Mouse (Mus musculus) neural tube, embryonic 15.5 days (tissue): ENCODE data around the gene Lrrc4. TPM values are rescaled to one million over a fixed set of nuclear protein-coding genes. Genes with fewer than 3 reads are reported as not detected.
A peak's percentile ranks its signal among the peaks of the same experiment; 100 is the strongest.

Experiments
- ATAC-seq: fragments of 200-750 bp; cut with Nextera tagmentation; 2 replicates; pipeline ENCODE4 v1.8.0; 2017; ENCODE audit warnings: mild to moderate bottlenecking, moderate TSS enrichment, moderate library complexity; ENCODE audit not compliant: low FRiP score
- H3K27ac ChIP-seq: fragments of 300-500 bp; sonication (generic); replicated peaks from 2 replicates; pipeline ENCODE4 v1.5.1; 2015; ENCODE audit warnings: mild to moderate bottlenecking, inconsistent platforms
- H3K27me3 ChIP-seq: fragments of 300-500 bp; sonication (generic); replicated peaks from 2 replicates; pipeline ENCODE4 v1.6.1; 2015; ENCODE audit warnings: inconsistent platforms
- H3K36me3 ChIP-seq: fragments of 300-500 bp; sonication (generic); 2 replicates; pipeline ENCODE4 v1.6.1; 2015; ENCODE audit warnings: inconsistent platforms
- H3K4me1 ChIP-seq: fragments of 300-500 bp; sonication (generic); 2 replicates; pipeline ENCODE4 v1.6.1; 2015; ENCODE audit warnings: inconsistent platforms
- H3K4me2 ChIP-seq: fragments of 300-500 bp; sonication (generic); 2 replicates; pipeline ENCODE4 v1.6.1; 2015; ENCODE audit warnings: inconsistent platforms, mild to moderate bottlenecking, moderate library complexity
- H3K4me3 ChIP-seq: fragments of 300-500 bp; sonication (generic); replicated peaks from 2 replicates; pipeline ENCODE4 v1.5.1; 2015; ENCODE audit warnings: mild to moderate bottlenecking, inconsistent platforms
- H3K9ac ChIP-seq: fragments of 300-500 bp; sonication (generic); replicated peaks from 2 replicates; pipeline ENCODE4 v1.6.1; 2015; ENCODE audit warnings: mild to moderate bottlenecking, inconsistent platforms
- H3K9me3 ChIP-seq: fragments of 300-500 bp; sonication (generic); replicated peaks from 2 replicates; pipeline ENCODE4 v1.6.1; 2016; ENCODE audit warnings: inconsistent platforms
- WGBS: fragments of 180-500 bp; shearing (Covaris S2); methylation state at CpG from one replicate; pipeline ENCODE4 v1.1.7; 2015; ENCODE audit warnings: mixed read lengths; 5-methylcytosine and 5-hydroxymethylcytosine counted together
- polyA plus RNA-seq: library from polyadenylated mRNA; unstranded; fragments of >200 nt; fragmentation: Nextera tagmentation; extraction: Ambion mirVana; gene quantifications from 2 replicates; pipeline ENCODE4 v1.2.1, GENCODE M21; 2015

The Lrrc4 gene
- polyA plus RNA-seq, 1 experiment from 2014 or later = 8.5 TPM

DNA sequence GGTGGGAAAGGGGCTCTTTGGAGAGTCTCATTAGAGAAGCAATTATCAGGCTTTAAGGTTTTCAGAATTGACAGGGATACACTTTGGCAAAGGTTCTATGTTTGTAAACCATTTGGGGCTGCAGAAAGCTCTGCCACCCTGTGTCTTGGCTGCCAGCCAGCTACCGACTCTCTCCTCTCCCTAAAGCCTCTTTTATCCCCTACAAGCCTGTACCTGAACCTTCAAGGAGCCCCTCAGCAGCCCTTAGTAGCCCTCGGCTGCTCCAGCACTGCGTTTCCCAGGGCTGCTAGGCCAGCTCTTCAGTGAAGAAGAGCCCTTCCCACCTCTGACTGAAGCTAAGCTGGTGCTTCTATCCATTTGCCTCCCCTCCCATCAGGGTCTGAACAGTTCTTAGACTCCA lies 21.6 kb upstream of the Lrrc4 start:
- Histone ChIP-seq H3K9me3 (no peaks in the 10 kb centered on the region), H3K4me1 (peaks cover 72% of the 10 kb centered on the region), H3K9ac (no peak overlapping the region), H3K4me3 (no peak overlapping the region), H3K36me3 (no peaks in the 10 kb centered on the region), H3K27me3 (no peaks in the 10 kb centered on the region), H3K4me2 (no peak overlapping the region), H3K27ac (peak overlapping the region; percentile 69; the same call in 1 of the 2 replicates)
- no peak for ATAC-seq
- WGBS = 18% methylated on average over 3 of the region's 3 CpGs

DNA sequence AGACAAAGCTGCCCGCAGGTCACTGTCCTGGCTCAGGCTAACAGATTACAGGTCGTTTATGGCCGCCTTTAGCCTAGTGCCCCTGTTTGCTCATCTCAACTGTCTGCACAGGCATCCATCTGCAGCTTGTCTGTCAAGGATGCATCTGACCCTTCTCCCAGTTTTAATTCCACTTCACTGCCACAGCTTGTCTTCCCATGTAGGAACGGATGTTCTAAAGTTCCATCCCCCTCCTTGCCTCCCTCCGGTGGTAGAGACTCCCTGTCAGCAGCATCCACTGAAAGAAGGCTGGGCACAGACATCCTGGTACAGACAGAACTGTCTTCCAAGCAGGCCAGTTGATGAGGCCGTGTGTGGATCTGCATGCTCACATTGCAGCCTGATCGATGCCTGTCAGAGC lies 20.8 kb upstream of the Lrrc4 start:
- Histone ChIP-seq H3K36me3 (no peaks in the 10 kb centered on the region), H3K9ac (no peak overlapping the region), H3K4me3 (no peak overlapping the region), H3K27me3 (no peaks in the 10 kb centered on the region), H3K4me2 (no peak overlapping the region), H3K27ac (no peak overlapping the region), H3K4me1 (peaks cover 76% of the 10 kb centered on the region), H3K9me3 (no peaks in the 10 kb centered on the region)
- no peak for ATAC-seq
- WGBS = 42% methylated on average over 7 of the region's 7 CpGs

DNA sequence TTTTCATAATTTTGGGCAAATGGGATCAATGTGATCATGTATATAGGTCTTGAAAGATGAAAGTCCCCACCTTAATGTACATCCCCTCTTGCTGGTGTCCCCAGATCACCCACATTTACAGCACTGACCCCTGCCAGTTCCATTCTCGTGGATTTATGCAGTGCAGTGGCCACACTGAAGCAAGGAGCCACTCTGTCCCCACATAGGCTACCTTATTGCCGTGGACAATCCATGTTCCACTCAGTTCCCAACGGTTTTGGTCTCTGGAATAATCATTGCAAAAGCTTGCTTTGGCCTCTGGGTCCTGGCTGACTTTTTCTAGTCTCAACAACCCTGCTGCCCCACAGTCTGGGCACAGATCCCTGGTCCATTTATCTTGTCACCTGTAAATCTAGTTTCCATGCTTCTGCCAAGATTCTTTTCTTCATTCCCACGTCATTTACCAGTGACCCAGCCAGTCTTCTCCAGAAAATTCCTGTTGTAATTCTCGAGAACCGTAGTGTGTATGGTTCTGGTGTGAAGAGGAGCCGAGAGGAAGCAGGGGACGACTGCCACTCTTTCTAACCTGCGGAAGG lies 18.9 kb upstream of the Lrrc4 start:
- WGBS = 77% methylated on average over 9 of the region's 9 CpGs
- Histone ChIP-seq H3K4me3 (no peak overlapping the region), H3K4me1 (peaks cover 69% of the 10 kb centered on the region), H3K4me2 (no peak overlapping the region), H3K27me3 (no peaks in the 10 kb centered on the region), H3K9ac (no peak overlapping the region), H3K36me3 (no peaks in the 10 kb centered on the region), H3K27ac (no peak overlapping the region), H3K9me3 (no peaks in the 10 kb centered on the region)
- ATAC-seq = no peak

DNA sequence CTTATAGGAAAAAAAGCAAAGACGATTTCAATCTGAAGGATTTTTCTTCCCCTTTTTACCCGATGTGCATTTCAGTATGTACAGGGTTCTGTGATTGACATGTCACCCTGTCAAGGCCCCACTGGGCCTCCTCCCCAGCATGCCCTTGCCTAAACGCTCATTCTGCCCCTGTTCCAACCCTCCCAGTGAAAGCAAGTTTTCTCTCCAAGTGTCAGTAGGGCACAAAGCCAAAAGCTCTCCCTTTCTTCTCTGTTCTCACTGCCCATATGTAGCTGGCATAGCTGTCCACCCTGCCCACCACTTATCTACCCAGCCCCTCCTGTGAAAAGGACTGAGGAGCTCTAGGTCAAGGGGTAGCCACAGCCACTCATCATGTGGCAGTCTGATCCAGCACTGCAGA lies 17.8 kb upstream of the Lrrc4 start:
- no peak overlapping the region for H3K9ac ChIP-seq
- WGBS = 54% methylated on average over 3 of the region's 3 CpGs
- peaks cover 59% of the 10 kb centered on the region for H3K4me1 ChIP-seq
- no peak overlapping the region for H3K4me3 ChIP-seq
- H3K27ac ChIP-seq = peak overlapping the region; percentile 30
- no peaks in the 10 kb centered on the region for H3K27me3 ChIP-seq
- no peaks in the 10 kb centered on the region for H3K36me3 ChIP-seq
- H3K9me3 ChIP-seq = no peaks in the 10 kb centered on the region
- no peak overlapping the region for H3K4me2 ChIP-seq
- 0 out of 2 replicates have a peak, but pooled peaks have one; percentile 14 for ATAC-seq

DNA sequence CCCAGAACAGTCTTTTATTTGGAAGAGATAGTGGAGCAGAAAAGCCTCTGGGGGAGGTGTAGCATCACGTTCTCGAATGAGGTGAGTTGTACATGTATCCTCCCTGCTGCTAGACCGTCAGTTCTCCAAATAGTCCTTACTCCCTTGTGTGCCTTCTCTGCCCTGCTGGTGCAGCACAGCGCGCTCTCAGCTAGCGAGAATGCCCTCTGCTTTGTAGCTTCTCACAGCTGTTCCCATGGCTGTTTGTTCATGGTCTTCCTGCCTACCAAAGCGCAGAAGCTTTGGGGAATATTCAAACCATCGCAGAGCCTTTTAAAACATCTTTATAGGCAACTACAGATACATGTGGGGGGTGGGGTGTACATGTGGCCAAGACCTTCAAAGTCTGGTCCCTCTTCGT lies 17.3 kb upstream of the Lrrc4 start:
- Histone ChIP-seq H3K36me3 (no peaks in the 10 kb centered on the region), H3K4me1 (peaks cover 55% of the 10 kb centered on the region), H3K4me2 (no peak overlapping the region), H3K4me3 (no peak overlapping the region), H3K9ac (no peak overlapping the region), H3K27ac (peak overlapping the region; percentile 30), H3K27me3 (no peaks in the 10 kb centered on the region), H3K9me3 (no peaks in the 10 kb centered on the region)
- ATAC-seq = peak; percentile 42; the same call in 1 of the 2 replicates
- WGBS = 33% methylated on average over 9 of the region's 9 CpGs

DNA sequence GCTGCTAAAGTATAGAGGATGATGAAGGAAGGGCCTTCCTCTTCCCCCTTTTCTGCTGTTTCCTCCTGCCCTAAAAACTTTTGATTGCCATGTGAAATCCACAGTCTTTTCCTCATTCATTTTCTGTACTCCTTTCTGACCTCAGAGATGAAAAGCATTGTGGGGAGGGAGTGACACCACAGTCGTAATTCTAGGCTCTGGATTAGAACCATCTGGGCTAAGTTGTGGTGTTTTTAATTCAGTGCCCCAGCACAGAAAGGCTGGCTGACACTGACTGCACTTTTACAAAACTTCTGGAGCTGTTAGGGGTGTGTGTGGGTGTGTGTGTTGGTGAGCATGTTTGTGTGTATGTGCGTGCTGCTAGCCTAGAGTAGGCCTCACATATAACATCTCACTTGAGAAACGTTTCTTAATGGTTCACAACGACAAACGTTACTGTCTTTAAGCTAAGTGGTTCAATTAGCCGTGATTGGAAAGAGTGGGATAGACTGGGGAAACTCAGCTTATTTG lies 16.8 kb upstream of the Lrrc4 start:
- WGBS = 38% methylated on average over 6 of the region's 6 CpGs

DNA sequence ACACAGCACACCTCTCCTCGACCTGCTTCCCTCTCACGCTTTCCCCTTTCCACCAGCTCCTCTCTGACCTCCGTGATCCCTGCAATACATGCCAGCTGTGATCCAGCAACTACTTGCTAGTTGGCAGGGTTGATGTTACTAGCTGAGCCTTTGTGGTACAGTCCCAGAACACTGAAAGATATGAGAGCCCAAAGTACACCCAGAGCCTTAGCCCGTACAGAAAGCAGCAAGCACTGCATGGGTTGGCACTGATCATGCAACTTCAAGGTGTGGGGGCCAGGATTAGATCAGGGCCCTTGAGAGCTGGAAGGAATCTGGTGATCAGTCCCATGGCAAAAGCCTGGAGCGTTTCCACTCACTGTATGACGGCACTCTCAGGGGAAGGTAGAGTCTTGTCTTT lies 16.1 kb upstream of the Lrrc4 start:
- WGBS = 71% methylated on average over 6 of the region's 6 CpGs
- peaks cover 46% of the 10 kb centered on the region for H3K4me1 ChIP-seq
- ATAC-seq = no peak
- no peak overlapping the region for H3K4me2 ChIP-seq
- no peaks in the 10 kb centered on the region for H3K9me3 ChIP-seq
- H3K27me3 ChIP-seq = no peaks in the 10 kb centered on the region
- H3K27ac ChIP-seq = no peak overlapping the region
- H3K36me3 ChIP-seq = no peaks in the 10 kb centered on the region
- H3K9ac ChIP-seq = no peak overlapping the region
- no peak overlapping the region for H3K4me3 ChIP-seq

More for the DNA sequence above, 16.8 kb upstream of the Lrrc4 start:
- ATAC-seq = peak; percentile 9; the same call in 1 of the 2 replicates
- Histone ChIP-seq H3K27ac (peak overlapping the region; percentile 30; the same call in 1 of the 2 replicates), H3K9ac (no peak overlapping the region), H3K4me1 (peaks cover 49% of the 10 kb centered on the region), H3K9me3 (no peaks in the 10 kb centered on the region), H3K4me3 (no peak overlapping the region), H3K4me2 (no peak overlapping the region), H3K27me3 (no peaks in the 10 kb centered on the region), H3K36me3 (no peaks in the 10 kb centered on the region)

DNA sequence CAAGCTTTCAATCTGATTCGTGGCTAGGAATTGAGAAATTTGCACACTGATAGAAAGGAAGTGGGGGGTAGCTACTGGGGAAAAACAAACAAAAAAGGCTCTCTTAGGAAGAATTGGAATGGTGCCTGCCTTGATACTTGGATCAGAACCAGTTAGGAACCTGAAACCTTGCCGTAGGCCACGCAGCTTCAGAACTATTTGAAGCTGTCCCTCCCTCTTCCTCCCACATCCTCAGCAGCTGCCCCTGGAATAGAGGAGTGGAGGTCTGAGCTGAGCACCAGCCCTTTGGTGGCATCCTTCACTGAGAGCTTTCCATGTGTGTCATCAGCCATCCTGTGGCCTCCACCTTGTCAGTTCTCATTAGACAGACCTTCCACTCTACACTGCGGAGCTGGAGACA lies 14.1 kb upstream of the Lrrc4 start:
- Histone ChIP-seq H3K27ac (no peak overlapping the region), H3K4me1 (peaks cover 51% of the 10 kb centered on the region), H3K27me3 (no peaks in the 10 kb centered on the region), H3K36me3 (no peaks in the 10 kb centered on the region), H3K4me3 (no peak overlapping the region), H3K9me3 (no peaks in the 10 kb centered on the region), H3K9ac (no peak overlapping the region), H3K4me2 (no peak overlapping the region)
- ATAC-seq = no peak
- 60% methylated on average over 4 of the region's 4 CpGs for WGBS

DNA sequence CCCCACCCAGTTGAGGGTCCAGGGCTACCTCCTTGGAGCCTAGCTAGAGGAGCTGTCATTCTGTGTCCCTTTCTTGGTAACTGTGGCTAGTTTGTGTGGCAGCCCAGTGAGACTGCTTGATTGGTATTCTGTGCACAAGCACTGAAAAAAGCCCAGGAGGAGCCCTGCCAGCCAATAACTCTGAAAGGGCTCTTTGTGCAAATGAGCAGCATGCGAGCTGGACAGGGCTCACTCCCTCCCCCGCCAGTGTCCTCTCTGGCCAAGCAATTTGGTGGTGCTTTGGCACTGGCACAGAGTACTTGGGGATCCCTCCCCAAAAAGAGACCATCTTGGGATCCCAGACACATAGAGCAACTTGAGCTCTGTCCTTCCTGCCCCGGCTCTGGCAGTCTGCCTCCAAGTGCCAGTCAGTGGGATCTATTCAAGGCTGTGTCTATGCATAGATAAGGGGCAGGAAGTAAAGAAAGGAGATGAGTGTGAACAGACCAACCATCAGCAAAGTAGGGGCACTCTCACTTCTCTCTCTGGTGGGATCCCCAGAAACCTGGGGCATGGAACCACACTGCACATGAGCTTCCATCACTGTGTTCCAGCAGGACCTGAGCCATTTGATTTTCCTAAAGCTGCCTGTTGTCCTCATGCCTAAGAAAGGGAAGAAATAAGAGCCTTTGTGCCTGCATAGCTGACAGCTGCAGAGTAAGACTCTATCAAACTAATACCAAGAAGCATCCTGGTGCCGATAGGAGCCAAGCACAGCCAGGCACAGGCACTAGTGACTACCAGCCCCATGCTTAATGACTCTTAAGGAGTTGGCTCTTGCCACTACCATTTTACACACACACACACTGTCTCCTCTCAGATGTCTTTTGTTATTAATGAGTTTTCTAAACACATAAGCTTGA lies 11.1 kb upstream of the Lrrc4 start:
- Histone ChIP-seq H3K4me1 (peaks cover 26% of the 10 kb centered on the region), H3K9ac (no peak overlapping the region), H3K4me3 (no peak overlapping the region), H3K27me3 (no peaks in the 10 kb centered on the region), H3K9me3 (no peaks in the 10 kb centered on the region), H3K4me2 (no peak overlapping the region), H3K36me3 (no peaks in the 10 kb centered on the region), H3K27ac (peak overlapping the region; percentile 63)
- ATAC-seq = peak; percentile 79
- 27% methylated on average over 4 of the region's 4 CpGs for WGBS

DNA sequence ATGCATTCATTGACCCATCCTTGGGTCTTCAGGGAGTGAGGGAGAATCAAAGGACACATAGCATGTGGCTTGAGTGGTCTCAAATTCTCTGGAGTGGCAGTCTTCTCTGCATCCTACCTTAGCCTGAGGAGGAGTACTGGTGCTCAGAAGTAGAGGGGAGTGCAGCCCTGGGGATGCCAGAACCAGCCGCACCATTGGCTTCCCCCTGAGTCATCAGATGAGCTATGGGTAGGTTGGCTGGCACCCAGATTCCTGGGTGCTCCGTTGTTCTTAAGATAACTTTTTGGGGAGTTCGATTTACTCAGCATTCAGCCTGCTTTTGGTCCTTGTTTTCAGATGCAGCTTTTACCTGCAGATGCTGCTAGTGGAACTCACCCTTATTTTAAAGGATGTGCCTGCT lies 10.0 kb upstream of the Lrrc4 start:
- no peak for ATAC-seq
- Histone ChIP-seq H3K9me3 (no peaks in the 10 kb centered on the region), H3K4me3 (no peak overlapping the region), H3K27ac (no peak overlapping the region), H3K4me1 (peaks cover 24% of the 10 kb centered on the region), H3K36me3 (no peaks in the 10 kb centered on the region), H3K4me2 (no peak overlapping the region), H3K9ac (no peak overlapping the region), H3K27me3 (no peaks in the 10 kb centered on the region)
- WGBS = 61% methylated on average over 3 of the region's 3 CpGs

DNA sequence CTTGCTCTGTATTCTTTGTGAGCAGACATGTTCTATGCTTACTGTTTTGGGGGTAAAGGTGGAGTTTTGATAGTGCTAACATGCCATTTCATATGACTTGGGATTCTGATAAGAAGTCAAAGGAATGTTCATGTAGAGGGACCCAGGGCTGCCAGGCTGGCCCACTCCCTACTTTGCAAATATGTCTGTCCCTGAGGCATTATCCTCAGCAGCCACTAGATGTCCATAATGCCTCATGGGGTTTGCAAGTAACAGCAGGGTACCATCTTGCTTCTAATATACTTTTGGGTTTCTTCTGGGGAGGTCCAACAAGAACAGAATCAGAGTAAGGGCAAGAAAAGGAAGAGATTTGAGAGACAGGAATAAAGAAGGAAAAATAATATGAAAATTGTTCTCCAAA lies 5.1 kb upstream of the Lrrc4 start:
- H3K27ac ChIP-seq = no peak overlapping the region
- H3K9ac ChIP-seq = no peak overlapping the region
- no peak for ATAC-seq

DNA sequence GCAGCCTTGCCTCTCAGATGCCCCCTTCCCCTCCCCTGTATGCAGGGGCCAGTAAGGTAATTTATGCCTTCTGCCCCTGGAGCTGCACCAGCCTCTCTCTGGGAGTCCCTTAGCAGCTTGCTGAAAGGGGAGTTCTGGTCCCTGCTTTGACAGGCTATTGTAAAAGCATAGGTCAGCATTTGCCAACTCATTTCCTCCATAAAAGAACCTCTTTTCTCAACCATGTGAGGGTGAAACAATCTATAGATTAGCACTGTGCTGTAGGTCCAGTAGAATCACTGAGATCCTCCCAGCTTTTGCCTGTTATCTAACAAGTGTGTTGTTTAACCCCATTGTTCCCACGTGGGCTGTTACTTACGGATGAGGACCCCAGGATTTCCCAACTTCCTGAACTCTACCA lies 2.5 kb upstream of the Lrrc4 start:
- Histone ChIP-seq H3K9me3 (no peaks in the 10 kb centered on the region), H3K36me3 (0 out of 2 replicates have a peak, but pooled peaks cover 3% of the 10 kb centered on the region), H3K4me2 (peak overlapping the region; percentile 93), H3K4me3 (peak overlapping the region; percentile 88), H3K9ac (peak overlapping the region; percentile 97), H3K27ac (peak overlapping the region; percentile 96), H3K27me3 (no peaks in the 10 kb centered on the region), H3K4me1 (peaks cover 36% of the 10 kb centered on the region)
- WGBS = 18% methylated on average over 2 of the region's 2 CpGs
- 0 out of 2 replicates have a peak, but pooled peaks have one; percentile 1 for ATAC-seq

More for the DNA sequence above, 5.1 kb upstream of the Lrrc4 start:
- H3K4me3 ChIP-seq = no peak overlapping the region
- H3K4me2 ChIP-seq = no peak overlapping the region
- H3K4me1 ChIP-seq = peaks cover 25% of the 10 kb centered on the region
- no peaks in the 10 kb centered on the region for H3K9me3 ChIP-seq
- no peaks in the 10 kb centered on the region for H3K36me3 ChIP-seq
- H3K27me3 ChIP-seq = no peaks in the 10 kb centered on the region
